Mouse (Mus musculus) gastrocnemius, adult 2 months (tissue): ENCODE results near the gene Trpm3. TPM values are rescaled to one million over a fixed set of nuclear protein-coding genes. Genes with fewer than 3 reads are reported as not detected.
A peak's percentile ranks its signal among the peaks of the same experiment; 100 is the strongest.

ENCODE experiments used
- DNase-seq: peaks from one replicate; pipeline ENCODE4 v3.0.0; 2022
- H3K27ac ChIP-seq: fragments of 200-600 bp; 2 replicates; pipeline ENCODE4 v1.8.1; 2022; ENCODE audit warnings: mild to moderate bottlenecking
- H3K4me3 ChIP-seq: fragments of 200-600 bp; 2 replicates; pipeline ENCODE4 v1.8.1; 2022; ENCODE audit warnings: mild to moderate bottlenecking, moderate library complexity
- CTCF ChIP-seq: fragments of 200-600 bp; IDR thresholded peaks from 2 replicates; pipeline ENCODE4 v1.8.1; 2022; ENCODE audit warnings: antibody characterized with exemption, mild to moderate bottlenecking, moderate library complexity
- intact Hi-C: fragments of 180-260 bp; cut with DNase I; formaldehyde crosslinking; loops from one replicate; pipeline ENCODE4 v1.15.1; 2025
- total RNA-seq, 2 experiments: library from RNA; stranded (reverse); gene quantifications; 2 replicates each; pipeline ENCODE4 v1.2.3; 2021

The Trpm3 gene
- total RNA-seq, 2 experiments from 2014 or later, result 0.73 to 0.77 TPM

DNA sequence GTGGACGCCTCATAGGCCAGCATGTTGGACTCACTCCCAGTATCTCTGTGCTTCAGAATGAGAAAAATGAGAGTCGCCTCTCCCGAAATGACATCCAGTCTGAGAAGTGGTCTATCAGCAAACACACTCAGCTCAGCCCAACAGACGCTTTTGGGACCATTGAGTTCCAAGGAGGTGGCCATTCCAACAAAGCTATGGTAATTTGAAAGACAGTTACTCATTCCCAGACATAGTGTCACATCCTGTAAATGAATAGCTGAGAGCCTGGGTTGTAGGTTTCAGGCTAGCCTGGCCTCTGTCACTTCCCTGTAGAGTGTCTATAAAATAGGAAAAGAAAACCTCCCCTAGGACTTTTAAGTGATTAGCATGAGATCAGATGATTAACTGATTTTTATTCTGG, 559.9 kb downstream of the Trpm3 start:
- no peak for TF ChIP-seq CTCF
- H3K27ac ChIP-seq, result no peak overlapping the region
- H3K4me3 ChIP-seq, result no peak overlapping the region
- intact Hi-C loops, result no loop called here
- DNase-seq, result no peak

DNA sequence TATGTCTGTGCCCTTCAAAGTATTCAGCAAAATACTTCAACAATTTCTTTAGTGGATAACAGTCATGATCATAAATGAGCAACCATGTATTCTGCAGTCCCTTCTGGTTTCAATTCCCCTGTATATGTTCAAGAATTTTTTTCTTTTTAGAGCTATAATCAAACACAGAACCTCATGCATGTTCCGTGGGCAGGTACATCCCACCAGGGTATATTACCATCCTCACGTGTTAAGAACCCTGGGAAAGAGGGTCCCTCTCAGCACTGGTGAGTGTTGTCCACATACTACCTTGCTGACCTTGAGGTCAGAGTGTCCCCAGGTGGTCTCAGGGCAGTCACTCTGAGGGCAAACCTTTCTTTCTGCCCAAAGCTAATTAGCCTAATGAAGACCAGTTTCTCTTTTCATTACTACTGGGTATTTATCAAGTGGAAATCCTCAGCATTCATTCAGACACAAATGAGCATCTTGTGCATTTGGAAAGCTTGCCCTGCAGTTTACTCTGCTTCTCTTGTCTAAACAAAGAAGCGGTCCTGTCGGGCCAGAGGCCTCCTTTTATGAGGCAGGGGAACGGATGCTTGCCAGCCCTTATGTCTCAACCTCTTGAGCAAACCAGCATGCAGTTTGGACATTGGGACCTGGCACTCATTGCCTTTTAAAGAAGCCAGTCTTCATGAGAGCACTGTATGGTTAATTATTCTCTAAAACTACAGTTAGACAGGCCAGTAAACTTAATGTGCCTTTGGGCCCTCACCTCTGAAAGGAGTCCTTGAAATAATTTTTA, 562.2 kb downstream of the Trpm3 start:
- intact Hi-C loops, result no loop called here
- no peak for TF ChIP-seq CTCF
- no peak overlapping the region for H3K27ac ChIP-seq
- no peak overlapping the region for H3K4me3 ChIP-seq
- no peak for DNase-seq

DNA sequence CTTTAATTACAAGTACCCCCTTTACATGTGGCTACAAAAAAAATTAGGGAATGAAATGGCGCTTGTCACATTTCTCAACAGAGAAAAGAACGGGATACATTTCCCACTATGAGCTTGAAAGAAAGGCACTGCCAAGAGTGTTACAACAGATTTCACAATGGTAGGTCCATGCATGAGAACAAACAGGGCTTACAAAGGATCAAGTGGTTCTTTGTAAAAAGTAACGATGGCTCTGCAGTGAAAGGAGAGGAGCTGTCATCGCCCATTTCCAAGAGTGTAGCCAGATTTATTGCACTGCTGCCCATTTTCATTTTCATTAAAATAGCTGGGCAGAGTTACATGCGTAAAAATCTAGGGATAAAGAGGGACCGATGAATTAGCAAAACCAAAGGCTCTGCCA, 565.0 kb downstream of the Trpm3 start:
- no peak for TF ChIP-seq CTCF
- Histone ChIP-seq H3K4me3 (no peak overlapping the region), H3K27ac (no peak overlapping the region)
- intact Hi-C loops, result no loop called here
- DNase-seq, result no peak

DNA sequence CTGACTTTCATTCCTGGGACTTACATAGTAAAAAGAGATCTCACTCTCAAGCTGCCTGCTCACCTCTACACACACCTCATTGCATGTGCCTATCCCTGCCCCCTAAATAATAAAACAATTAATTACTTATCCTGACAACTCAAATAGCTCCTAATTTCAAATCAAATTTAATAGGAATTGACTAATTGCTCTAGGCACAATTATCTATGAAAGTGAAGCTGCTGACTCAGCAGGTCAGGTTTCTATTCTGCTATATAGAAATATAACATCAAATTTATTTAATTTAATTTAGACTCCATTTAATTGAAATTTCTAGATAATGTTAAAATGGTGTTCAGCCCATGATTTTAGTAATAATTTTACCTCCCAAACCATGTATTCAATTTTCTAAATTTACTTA, 566.6 kb downstream of the Trpm3 start:
- H3K4me3 ChIP-seq, result no peak overlapping the region
- intact Hi-C loops, result no loop called here
- H3K27ac ChIP-seq, result no peak overlapping the region
- TF ChIP-seq CTCF, result no peak
- DNase-seq, result no peak

DNA sequence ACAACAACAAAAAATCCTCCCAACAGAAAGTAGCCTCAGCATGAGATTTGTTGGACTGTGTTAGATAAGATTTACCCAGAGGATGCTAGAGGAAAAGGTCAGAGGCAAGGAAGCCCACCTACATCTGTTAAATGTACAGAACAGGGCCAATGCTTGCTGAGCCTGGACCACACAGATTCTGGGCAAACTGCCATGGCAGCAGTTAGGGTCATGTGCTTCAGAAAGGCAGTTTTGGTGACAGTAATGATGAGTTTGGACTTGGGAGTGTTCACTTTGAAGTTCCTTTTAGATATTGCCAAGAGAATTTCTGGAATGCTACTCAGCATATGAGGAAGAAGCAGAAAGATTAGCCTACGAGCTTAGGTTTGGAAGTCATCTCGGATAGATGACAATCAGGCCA, 580.2 kb downstream of the Trpm3 start:
- intact Hi-C loops, result no loop called here
- no peak for DNase-seq
- TF ChIP-seq CTCF, result no peak

DNA sequence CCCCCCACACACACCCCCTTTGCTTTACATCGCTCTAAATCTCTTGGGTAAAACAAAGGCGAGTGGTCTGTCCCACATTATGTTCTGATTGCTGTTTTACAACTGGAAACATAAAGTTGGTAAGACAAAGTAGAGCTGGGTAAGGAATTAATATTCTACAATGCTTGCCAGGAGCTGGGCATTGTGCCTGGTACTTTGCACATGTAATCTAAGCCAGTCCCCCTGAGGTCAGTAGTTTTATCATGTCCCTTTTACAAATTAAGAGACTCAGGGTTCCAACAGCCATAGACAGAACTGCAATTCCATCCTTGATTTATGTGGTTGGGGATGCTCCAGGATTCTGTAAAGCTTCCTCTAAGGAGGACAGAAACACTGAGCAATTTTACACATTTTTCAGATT, 591.0 kb downstream of the Trpm3 start:
- TF ChIP-seq CTCF, result no peak
- no peak for DNase-seq
- intact Hi-C loops, result no loop called here

More for the DNA sequence above, 580.2 kb downstream of the Trpm3 start:
- Histone ChIP-seq H3K27ac (no peak overlapping the region), H3K4me3 (no peak overlapping the region)

DNA sequence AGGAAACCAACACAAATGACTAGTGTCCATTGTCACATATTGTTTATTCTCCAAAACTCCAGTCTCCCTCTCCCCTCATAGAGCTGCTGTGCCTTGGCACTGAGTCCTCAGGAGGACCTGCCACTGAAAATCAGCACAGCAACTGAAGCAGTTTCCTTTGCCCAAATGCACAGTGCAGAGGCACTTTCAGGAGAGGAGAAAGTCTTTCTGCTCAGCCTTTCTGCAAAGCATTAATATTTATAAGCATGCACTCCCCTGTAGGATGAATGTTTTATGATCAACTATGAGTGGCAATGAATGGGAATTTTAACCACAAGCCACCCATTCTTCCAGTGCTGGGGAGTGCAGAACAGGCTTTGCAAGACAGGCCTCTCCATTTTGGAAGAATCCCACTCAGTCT, 592.1 kb downstream of the Trpm3 start:
- H3K27ac ChIP-seq, result no peak overlapping the region
- intact Hi-C loops, result no loop called here
- no peak for TF ChIP-seq CTCF
- no peak overlapping the region for H3K4me3 ChIP-seq
- no peak for DNase-seq

More for the DNA sequence above, 591.0 kb downstream of the Trpm3 start:
- Histone ChIP-seq H3K4me3 (no peak overlapping the region), H3K27ac (no peak overlapping the region)

DNA sequence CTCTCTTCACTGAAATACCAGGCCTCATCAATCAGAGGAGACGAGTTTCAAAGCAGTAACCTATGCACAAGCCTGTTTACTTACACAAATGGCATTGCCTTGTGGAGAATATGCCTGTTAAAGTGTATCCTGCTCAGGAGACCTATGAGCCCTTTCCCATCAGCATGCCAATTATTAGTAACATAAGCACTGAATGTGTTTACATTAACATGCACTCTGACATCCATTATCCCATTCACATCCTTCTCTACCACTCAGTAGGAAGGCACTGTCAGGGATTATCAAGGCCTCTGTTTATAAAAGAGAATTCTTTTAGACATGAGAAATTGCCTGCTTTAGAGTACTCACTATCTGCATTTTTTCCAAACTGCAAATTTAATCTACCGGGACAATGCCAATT, 598.0 kb downstream of the Trpm3 start:
- no peak for DNase-seq
- Histone ChIP-seq H3K4me3 (no peak overlapping the region), H3K27ac (no peak overlapping the region)
- intact Hi-C loops, result no loop called here
- TF ChIP-seq CTCF, result no peak

DNA sequence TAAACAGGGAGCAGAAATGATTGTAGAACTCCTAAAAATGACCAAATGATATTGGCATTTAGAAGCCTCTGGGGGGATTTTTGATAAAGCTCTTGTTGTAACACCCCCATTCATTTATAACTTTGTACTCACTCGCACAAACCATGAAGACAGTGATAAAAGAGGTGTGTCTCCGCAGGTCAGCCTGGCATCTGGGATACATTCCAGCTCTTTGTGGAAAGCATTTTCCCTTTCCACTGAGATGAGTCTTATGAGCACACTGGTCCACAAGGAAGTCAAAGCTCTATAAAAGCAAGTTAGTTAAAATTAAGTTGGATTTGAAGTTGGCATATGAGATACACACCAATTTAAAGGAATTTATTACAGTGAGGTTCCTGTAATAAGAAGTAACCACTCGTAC, 600.4 kb downstream of the Trpm3 start:
- no peak for TF ChIP-seq CTCF
- DNase-seq, result no peak
- intact Hi-C loops, result no loop called here
- Histone ChIP-seq H3K4me3 (no peak overlapping the region), H3K27ac (no peak overlapping the region)

DNA sequence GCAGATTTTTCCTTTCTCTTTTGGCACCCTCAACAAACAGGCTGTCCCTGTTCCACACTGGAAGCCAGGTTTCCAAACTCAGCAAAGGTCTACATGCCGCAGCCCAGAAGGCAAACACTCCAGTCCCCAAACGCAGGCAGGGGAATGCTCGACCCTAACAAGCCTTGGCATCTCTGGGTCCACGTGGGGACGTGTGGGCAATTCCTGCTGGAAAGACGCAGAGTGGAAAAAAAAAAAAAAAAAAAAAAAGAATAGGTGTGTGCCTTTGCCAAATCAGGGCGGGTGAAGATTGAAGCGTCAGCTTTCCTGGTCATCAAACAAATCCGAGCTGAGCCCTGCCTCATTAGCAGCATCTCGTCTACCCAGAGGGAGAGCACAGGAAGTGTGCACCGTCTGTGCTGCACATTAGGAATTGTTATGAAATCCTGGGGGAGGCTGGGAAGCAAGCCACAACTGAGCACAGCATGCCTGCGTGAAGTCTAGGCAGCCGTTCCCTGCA, 614.5 kb downstream of the Trpm3 start:
- Histone ChIP-seq H3K4me3 (peak overlapping the region; percentile 55), H3K27ac (peak overlapping the region; percentile 62)
- DNase-seq, result peak; percentile 66
- no peak for TF ChIP-seq CTCF
- intact Hi-C loops, result no loop called here

DNA sequence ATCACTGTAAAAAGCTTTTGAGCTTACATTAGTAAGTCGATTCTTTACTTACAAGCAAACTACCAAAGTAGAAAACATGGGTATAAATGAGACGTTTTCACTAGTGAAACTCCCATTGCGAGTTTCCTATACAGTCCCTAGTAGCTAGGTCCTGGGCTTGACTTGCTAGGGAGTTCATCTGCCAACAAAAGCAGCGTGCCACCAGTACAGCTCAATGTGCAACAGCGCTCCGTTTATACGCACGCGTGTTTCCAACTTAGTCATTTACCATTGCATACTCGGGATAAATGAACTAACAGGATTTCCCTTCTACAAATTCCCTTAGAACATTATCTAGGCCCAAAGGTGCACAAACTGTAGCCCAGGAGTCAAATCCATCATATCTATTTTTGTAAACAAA, 615.2 kb downstream of the Trpm3 start:
- DNase-seq, result no peak
- H3K4me3 ChIP-seq, result no peak overlapping the region
- peak overlapping the region; percentile 35; the same call in 1 of the 2 replicates for H3K27ac ChIP-seq
- TF ChIP-seq CTCF, result no peak
- intact Hi-C loops, result no loop called here

DNA sequence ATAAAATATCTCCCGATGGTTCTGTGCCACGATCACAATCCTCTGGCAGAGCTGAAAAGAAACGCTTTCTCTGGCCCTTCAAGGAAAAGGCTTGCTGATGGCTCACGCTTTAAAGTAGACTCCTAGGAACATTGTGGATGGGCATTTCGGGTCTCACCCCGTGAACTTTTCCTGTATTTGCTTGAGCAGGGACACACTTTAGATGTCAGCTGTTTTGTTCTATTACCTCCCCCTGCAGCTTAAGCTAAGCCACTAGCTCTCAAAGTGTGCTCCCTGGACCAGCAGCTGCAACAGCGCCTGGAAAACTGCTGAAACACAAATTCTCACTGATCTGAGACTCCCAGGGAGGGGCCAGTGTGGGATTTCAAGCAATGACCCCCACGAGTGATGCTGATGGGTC, 615.7 kb downstream of the Trpm3 start:
- no peak overlapping the region for H3K4me3 ChIP-seq
- TF ChIP-seq CTCF, result no peak
- no peak for DNase-seq
- peak overlapping the region; percentile 35; the same call in 1 of the 2 replicates for H3K27ac ChIP-seq
- intact Hi-C loops, result no loop called here

DNA sequence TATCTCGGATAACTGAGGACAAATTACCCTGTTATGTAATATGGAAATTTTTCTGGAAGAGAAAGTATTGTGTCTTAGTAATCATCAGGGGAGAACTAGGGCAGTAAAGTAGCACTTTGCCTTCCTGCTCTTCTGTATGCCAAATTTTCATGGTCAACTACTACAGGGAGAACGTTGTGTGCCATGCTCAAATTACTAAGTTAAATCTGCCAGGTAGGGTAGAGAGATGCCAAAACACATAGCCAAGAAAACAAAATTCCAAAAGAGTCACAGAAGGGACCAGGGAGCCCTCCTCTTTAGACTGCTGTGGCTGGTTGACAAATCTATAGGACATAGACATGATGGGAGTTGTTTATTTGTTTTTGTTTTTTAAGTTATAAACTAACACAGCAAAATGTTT, 619.6 kb downstream of the Trpm3 start:
- Histone ChIP-seq H3K4me3 (no peak overlapping the region), H3K27ac (peak overlapping the region; percentile 28; the same call in 1 of the 2 replicates)
- no peak for TF ChIP-seq CTCF
- DNase-seq, result no peak
- intact Hi-C loops, result no loop called here

DNA sequence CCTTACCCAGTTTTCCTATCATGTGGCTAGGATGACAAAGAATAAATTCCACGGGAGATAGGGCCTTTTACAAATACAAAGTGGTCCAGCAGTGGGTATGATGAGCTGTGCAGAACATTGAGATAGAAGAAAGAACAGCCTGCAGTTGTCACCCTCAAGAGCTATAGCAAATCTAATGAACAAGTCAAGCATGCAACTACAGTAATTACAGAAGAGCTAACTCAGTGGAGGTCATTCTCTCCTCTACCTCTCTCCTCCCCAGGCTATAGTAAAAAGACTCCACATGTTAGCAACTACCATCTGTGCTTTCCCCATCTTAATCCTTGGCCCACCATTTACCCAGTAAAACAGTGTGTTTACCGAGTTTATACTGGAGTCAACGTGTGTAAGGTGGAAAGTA, 629.4 kb downstream of the Trpm3 start:
- intact Hi-C loops, result no loop called here
- Histone ChIP-seq H3K27ac (no peak overlapping the region), H3K4me3 (no peak overlapping the region)
- no peak for TF ChIP-seq CTCF
- DNase-seq, result no peak
